13 mouse cellular contexts compared by ENCODE assay signal in genomic region chr14:95876785-95877510, GRCm38 (mm10). TPM values are rescaled to one million over a fixed set of nuclear protein-coding genes. Genes with fewer than 3 reads are reported as not detected.
A peak's percentile ranks its signal among the peaks of the same experiment; 100 is the strongest.
DNase-seq lines count a peak whose midpoint lies in the region; ATAC-seq lines count a peak whose summit lies in the region.
"Had no signal": no experiment of that assay in that cellular context is flagged by ENCODE, and none has a peak within 500 bp of the region (broad histone marks: within the 10 kb centered on the region; RNA-seq: fewer than 3 reads in every experiment).

No protein-coding gene starts in this region.

- ATAC-seq in forebrain, embryonic 14.5 days = peak; percentile 90
- peak; percentile 90 for ATAC-seq in midbrain, embryonic 16.5 days
- ATAC-seq in activated CD4-positive, CD25-positive, alpha-beta regulatory T cell, adult 4 months = no peak

- peak; percentile 92 for DNase-seq in forebrain, embryonic 14.5 days (ENCODE audit: low spot score)
- DNase-seq in forebrain, embryonic 10.5 days (ENCODE audit: extremely low spot score, low spot score) = no peak
- peak; percentile 66 to 83 for DNase-seq in cerebellum, postnatal 10 days
- peak; percentile 79 to 80 for DNase-seq in layer of hippocampus, adult 8-10 months (ENCODE audit: low spot score in 2 of 2)
- no peak for DNase-seq in kidney, adult 18-20 months
- DNase-seq in adrenal gland, adult 2 months = no peak
- DNase-seq: kidney, postnatal 10 days had no signal

- peaks cover 4% of the 10 kb centered on the region; the same call in 1 of the 2 replicates for H3K4me1 ChIP-seq in forebrain, embryonic 14.5 days (ENCODE audit: control insufficient read depth, insufficient read depth, low read length)
- H3K4me1 ChIP-seq in forebrain, embryonic 10.5 days = no peaks in the 10 kb centered on the region
- no peaks in the 10 kb centered on the region for H3K4me1 ChIP-seq in midbrain, embryonic 16.5 days (ENCODE audit: control insufficient read depth, insufficient read depth, low read length)
- H3K4me1 ChIP-seq: heart, embryonic 12.5 days; neural tube, embryonic 13.5 days had no signal

- H3K9me3 ChIP-seq in forebrain, embryonic 14.5 days (replicated peaks; ENCODE audit: control insufficient read depth, low read length) = no peaks in the 10 kb centered on the region
- H3K9me3 ChIP-seq in forebrain, embryonic 10.5 days = no peaks in the 10 kb centered on the region
- no peaks in the 10 kb centered on the region for H3K9me3 ChIP-seq in midbrain, embryonic 16.5 days (replicated peaks; ENCODE audit: control insufficient read depth, low read length, poor library complexity, severe bottlenecking)
- H3K9me3 ChIP-seq: heart, embryonic 12.5 days; neural tube, embryonic 13.5 days had no signal

- no peaks in the 10 kb centered on the region for H3K27me3 ChIP-seq in forebrain, embryonic 14.5 days (replicated peaks; ENCODE audit: control insufficient read depth, insufficient read depth, low read length)
- H3K27me3 ChIP-seq in forebrain, embryonic 10.5 days (ENCODE audit: poor library complexity, severe bottlenecking) = no peaks in the 10 kb centered on the region
- H3K27me3 ChIP-seq in midbrain, embryonic 16.5 days (ENCODE audit: control insufficient read depth, insufficient read depth, low read depth, low read length) = no peaks in the 10 kb centered on the region
- H3K27me3 ChIP-seq: heart, embryonic 12.5 days; neural tube, embryonic 13.5 days had no signal

- no peak overlapping the region for H3K4me2 ChIP-seq in forebrain, embryonic 14.5 days (ENCODE audit: low read length)
- H3K4me2 ChIP-seq in midbrain, embryonic 16.5 days (ENCODE audit: low read length) = no peak overlapping the region
- H3K4me2 ChIP-seq: heart, embryonic 12.5 days; neural tube, embryonic 13.5 days had no signal

- no peak overlapping the region for H3K27ac ChIP-seq in forebrain, embryonic 14.5 days (ENCODE audit: low read depth, low read length)
- H3K27ac ChIP-seq in forebrain, embryonic 10.5 days = no peak overlapping the region
- H3K27ac ChIP-seq in midbrain, embryonic 16.5 days (ENCODE audit: low read length) = no peak overlapping the region
- H3K27ac ChIP-seq: neural tube, embryonic 13.5 days had no signal

- 30% methylated on average over 3 of the region's 3 CpGs for WGBS in forebrain, embryonic 14.5 days
- 75% methylated on average over 3 of the region's 3 CpGs for WGBS in forebrain, embryonic 10.5 days
- WGBS in midbrain, embryonic 16.5 days = 46% methylated on average over 3 of the region's 3 CpGs

- H3K9ac ChIP-seq in forebrain, embryonic 14.5 days (ENCODE audit: low read length) = no peak overlapping the region
- H3K9ac ChIP-seq in midbrain, embryonic 16.5 days (ENCODE audit: low read depth, low read length) = no peak overlapping the region
- H3K9ac ChIP-seq: heart, embryonic 12.5 days; neural tube, embryonic 13.5 days had no signal

- H3K36me3 ChIP-seq in forebrain, embryonic 14.5 days (ENCODE audit: control insufficient read depth, insufficient read depth, low read length) = no peaks in the 10 kb centered on the region
- no peaks in the 10 kb centered on the region for H3K36me3 ChIP-seq in forebrain, embryonic 10.5 days (replicated peaks)
- H3K36me3 ChIP-seq in midbrain, embryonic 16.5 days (ENCODE audit: control insufficient read depth, insufficient read depth, low read length) = no peaks in the 10 kb centered on the region
- H3K36me3 ChIP-seq: heart, embryonic 12.5 days; neural tube, embryonic 13.5 days had no signal

- H3K4me3 ChIP-seq in forebrain, embryonic 14.5 days (ENCODE audit: low read depth, low read length) = no peak overlapping the region
- no peak overlapping the region for H3K4me3 ChIP-seq in forebrain, embryonic 10.5 days
- H3K4me3 ChIP-seq in midbrain, embryonic 16.5 days (ENCODE audit: low read depth, low read length) = no peak overlapping the region
- H3K4me3 ChIP-seq: heart, embryonic 12.5 days; neural tube, embryonic 13.5 days had no signal

RNA-seq across cellular contexts. Expression of gene 4921530L21Rik, which starts 4.1 kb away (rescaled TPM):
- polyA plus RNA-seq in forebrain, embryonic 14.5 days (2014; fragmentation: Nextera tagmentation; extraction: Ambion mirVana) = not detected in 2 replicates
- polyA plus RNA-seq in forebrain, embryonic 10.5 days (2016; fragmentation: Nextera tagmentation; extraction: Ambion mirVana) = not detected in 2 replicates
- not detected for total RNA-seq in layer of hippocampus, adult 8-10 months (2022)
- polyA plus RNA-seq in midbrain, embryonic 16.5 days (2015; fragmentation: Nextera tagmentation; extraction: Ambion mirVana) = not detected in 2 replicates
- polyA plus RNA-seq in activated CD4-positive, CD25-positive, alpha-beta regulatory T cell, adult 4 months (2017; shearing (Covaris generic)) = not detected
- total RNA-seq in adrenal gland, adult 2 months (2021) = not detected
- not detected in 2 replicates for polyA plus RNA-seq in adrenal gland, adult 2 months (2012; rRNA removed)
- polyA plus RNA-seq: embryonic facial prominence, embryonic 11.5 days; heart, embryonic 12.5 days; lung, embryonic 16.5 days; neural tube, embryonic 13.5 days had no signal

Comparison
In these comparisons a context has a peak if more than half of its experiments do, and no peak if none do; other contexts are left out.
1. DNase-seq: peak in forebrain, embryonic 14.5 days (single experiment), cerebellum, postnatal 10 days (2 of 2) and layer of hippocampus, adult 8-10 months (2 of 2); none in forebrain, embryonic 10.5 days (single experiment), kidney, adult 18-20 months (single experiment) and adrenal gland, adult 2 months (single experiment).